Mouse (Mus musculus): ENCODE data around the gene Scgb2a2.

GRCm38 (mm10) chr19:9865466-9865865 is 18.1 kb downstream of the Scgb2a2 start:
- TF ChIP-seq EP300 (IDR thresholded peaks at IDR 0.05; ENCODE audit: low read depth) (no peak), CTCF (IDR thresholded peaks at IDR 0.05; ENCODE audit: low read depth) (no peak)

Measured in liver, postnatal 0 days (tissue).